Mouse (Mus musculus): ENCODE data around the gene Fgd6.

DNA sequence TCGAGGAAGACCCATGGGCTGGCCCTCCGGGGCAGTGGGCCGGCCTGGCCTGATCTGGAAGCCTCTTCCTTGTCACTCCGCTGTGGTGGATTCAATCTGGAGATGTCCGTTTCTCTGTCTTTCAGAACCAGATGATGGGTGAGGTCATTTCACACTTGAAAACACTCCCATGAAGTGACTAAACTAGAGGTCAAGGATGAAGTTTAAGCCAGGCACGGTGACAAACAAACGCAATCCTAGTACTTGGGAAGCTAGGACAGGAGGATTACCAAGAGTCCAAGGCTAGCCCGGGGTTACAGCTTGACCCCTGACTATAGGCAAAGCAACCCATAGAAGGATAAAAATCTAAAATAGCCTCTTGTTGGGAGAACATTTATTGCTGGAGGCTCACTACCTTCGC is 84.9 kb downstream of the Fgd6 start:
- TF ChIP-seq POLR2A (IDR thresholded peaks at IDR 0.05; ENCODE audit: insufficient read depth, low read depth, low read length) (no peak), CTCF (IDR thresholded peaks at IDR 0.05; ENCODE audit: insufficient read depth, low read depth, low read length) (no peak)
